Mouse (Mus musculus) urinary bladder, adult 18-20 months (tissue): ENCODE measurements around the gene Vmn1r224.

ENCODE experiments used
- DNase-seq, 2 experiments: peaks; one replicate each; pipeline ENCODE4 v3.0.0; 2022; ENCODE audit warnings: low spot score in 2 of 2, mixed read lengths in 2 of 2

The Vmn1r224 gene

DNA sequence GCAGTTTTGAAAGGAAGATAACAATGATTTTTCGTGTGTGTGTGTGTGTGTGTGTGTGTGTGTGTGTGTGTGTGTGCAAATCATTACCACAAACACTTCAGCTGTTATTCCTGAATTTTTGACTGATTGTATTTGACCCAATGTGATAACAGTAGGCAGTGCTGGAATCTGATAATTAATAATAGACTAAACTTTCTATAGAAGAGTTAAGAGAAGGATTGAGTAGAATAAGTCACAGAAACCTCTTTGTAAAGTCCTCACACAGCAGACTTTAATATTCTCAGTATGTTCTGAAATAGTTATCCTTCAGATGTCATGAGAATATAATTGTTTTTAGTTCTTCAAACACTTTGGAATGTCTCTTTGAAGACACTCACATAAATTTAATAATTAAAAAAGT lies at the start of gene Vmn1r224:
Vmn1r224 (plus strand) TSS at position 301 of the 400 bp plus-strand sequence.
- no peak for DNase-seq

DNA sequence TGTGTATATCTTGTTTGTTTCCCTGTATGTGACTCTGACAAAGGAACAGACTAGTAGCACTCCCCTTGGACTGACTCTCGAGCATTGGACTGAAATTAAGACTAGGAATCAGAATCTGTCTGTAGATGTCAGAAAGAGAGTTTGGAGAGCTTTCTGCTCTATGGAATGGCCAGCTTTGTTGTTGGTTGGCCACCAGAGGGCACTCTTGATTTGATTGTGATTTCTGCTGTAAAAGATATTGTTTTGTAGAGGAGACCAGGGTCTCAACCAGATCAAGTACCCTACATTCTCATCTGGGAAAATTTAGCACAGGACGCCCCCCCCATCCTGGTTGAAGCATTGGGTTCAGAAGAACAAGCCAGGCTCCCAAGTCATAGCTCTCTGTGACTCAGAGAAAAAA lies 14.8 kb upstream of the Vmn1r224 start:
- DNase-seq = no peak

DNA sequence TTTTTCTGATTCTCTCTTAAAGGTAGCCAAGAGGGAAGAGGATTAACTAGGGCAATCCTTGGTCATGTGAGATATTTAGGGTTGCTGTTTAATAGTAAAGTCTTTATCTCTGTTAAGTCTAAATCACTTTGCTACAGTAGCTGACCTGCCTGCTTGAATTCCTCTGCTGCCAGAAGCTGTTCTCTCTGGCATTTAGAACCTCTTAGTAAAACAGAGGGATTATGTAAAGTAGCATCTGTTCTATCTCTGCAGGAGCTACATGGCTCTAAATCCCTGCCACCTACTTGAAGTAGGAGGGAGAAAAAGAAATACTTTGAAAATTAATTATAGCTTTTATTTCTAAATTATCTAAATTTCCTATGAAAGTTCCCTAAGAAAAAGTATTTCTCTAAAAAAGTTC lies 25.3 kb downstream of the Vmn1r224 start:
- no peak for DNase-seq

DNA sequence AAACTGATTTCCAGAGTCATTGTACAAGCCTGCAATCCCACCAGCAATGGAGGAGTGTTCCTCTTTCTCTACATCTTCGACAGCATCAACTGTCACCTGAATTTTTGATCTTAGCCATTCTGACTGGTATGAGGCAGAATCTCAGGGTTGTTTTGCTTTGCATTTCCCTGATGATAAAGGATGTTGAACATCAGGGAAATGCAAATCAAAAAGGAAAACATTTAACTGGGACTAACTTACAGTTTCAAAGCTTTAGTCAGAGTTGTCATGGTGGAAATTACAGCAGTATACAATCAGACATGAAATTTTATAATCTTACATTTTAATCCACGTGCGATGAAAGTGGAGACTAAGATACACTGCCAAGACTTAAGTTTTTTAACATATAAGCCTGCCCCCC lies 59.4 kb downstream of the Vmn1r224 start:
- no peak for DNase-seq
